Mouse (Mus musculus): ENCODE measurements around the gene Slc9a8.

- TF ChIP-seq CTCF (IDR thresholded peaks at IDR 0.05 in 2 of 3, conservative IDR thresholded peaks at IDR 0.05 in 1 of 3; ENCODE audit: control insufficient read depth in 1 of 3, insufficient read depth in 1 of 3, low read depth in 2 of 3, low read length in 3 of 3, poor library complexity in 1 of 3, severe bottlenecking in 1 of 3) (no peak), TAL1 (IDR thresholded peaks at IDR 0.05; ENCODE audit: low read length) (no peak), MAX (IDR thresholded peaks at IDR 0.05; ENCODE audit: low read length) (peak; percentile 59; the same call in 1 of the 2 replicates), EP300 (IDR thresholded peaks at IDR 0.05; ENCODE audit: low read depth in 1 of 2, low read length in 2 of 2) (0 out of 4 replicates have a peak, but pooled peaks of 1 of the 2 experiments have one; percentile 22), POLR2A (IDR thresholded peaks at IDR 0.05; ENCODE audit: control insufficient read depth in 1 of 2, insufficient read depth in 1 of 2, low read depth in 1 of 2, low read length in 2 of 2, poor library complexity in 1 of 2) (peak in 1 of 2 experiments; percentile 52; a peak in 3 of 4 replicates), GATA1 (IDR thresholded peaks at IDR 0.05; ENCODE audit: low read depth, low read length) (no peak), CHD1 (IDR thresholded peaks at IDR 0.05; ENCODE audit: low read depth, low read length) (no peak), SIN3A (IDR thresholded peaks at IDR 0.05; ENCODE audit: low read length) (peak; percentile 97), KAT2A (conservative IDR thresholded peaks at IDR 0.05; ENCODE audit: low read depth, low read length) (peak; percentile 71; the same call in 1 of the 2 replicates), CHD2 (IDR thresholded peaks at IDR 0.05; ENCODE audit: low read length) (no peak; the same call in 1 of the 2 replicates), MXI1 (IDR thresholded peaks at IDR 0.05; ENCODE audit: low read depth, low read length) (peak; percentile 92), POLR2AphosphoS2 (IDR thresholded peaks at IDR 0.05; ENCODE audit: low read length) (peak; percentile 83; the same call in 1 of the 2 replicates), ZC3H11A (IDR thresholded peaks at IDR 0.05; ENCODE audit: low read depth, low read length) (no peak)
Measured at GRCm38 (mm10) chr2:167492713-167493636, 71.5 kb downstream of the Slc9a8 start, which contains the start of gene Spata2.
